Mouse (Mus musculus): ENCODE data around the gene Tnfaip2. TPM values are rescaled to one million over a fixed set of nuclear protein-coding genes. Genes with fewer than 3 reads are reported as not detected.
A peak's percentile ranks its signal among the peaks of the same experiment; 100 is the strongest.

Tnfaip2 gene
- polyA plus RNA-seq, 1 experiment from 2014 or later = 1.2 TPM

GRCm38 (mm10) chr12:111471119-111471518 is 28.9 kb downstream of the Tnfaip2 start:
- ATAC-seq (ENCODE audit: low FRiP score, low read depth) = no peak
- no peaks in the 10 kb centered on the region for H3K9me3 ChIP-seq
- H3K4me2 ChIP-seq (replicated peaks) = no peak overlapping the region
- 85% methylated on average over 1 of the region's 1 CpGs for WGBS
- no peaks in the 10 kb centered on the region for H3K36me3 ChIP-seq
- H3K27ac ChIP-seq (replicated peaks) = no peak overlapping the region
- H3K27me3 ChIP-seq = no peaks in the 10 kb centered on the region; the same call in 1 of the 2 replicates
- no peak overlapping the region for H3K4me3 ChIP-seq
- peaks cover 9% of the 10 kb centered on the region; the same call in 1 of the 2 replicates for H3K4me1 ChIP-seq
- no peak overlapping the region for H3K9ac ChIP-seq (replicated peaks)

DNA sequence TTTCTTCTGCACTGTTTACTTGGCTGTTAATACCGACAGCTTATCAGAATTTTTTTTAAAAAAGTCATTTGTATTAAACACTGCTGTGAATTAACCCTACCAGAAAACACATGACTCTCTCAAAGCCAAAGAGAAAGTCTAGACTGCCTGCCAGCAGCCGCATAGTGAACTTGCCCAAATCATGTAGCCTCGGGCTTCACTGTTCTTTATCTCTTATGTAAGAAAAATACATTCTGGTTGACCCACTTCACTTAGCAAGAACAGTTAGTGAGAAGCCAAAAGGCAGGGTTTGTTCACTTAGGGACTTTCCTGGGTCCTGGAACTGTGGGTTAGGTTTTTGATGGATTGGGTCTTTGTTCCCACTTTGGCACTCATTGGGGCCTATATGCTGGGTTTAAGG is 29.5 kb downstream of the Tnfaip2 start:
- Histone ChIP-seq H3K36me3 (no peaks in the 10 kb centered on the region), H3K9me3 (no peaks in the 10 kb centered on the region), H3K4me3 (no peak overlapping the region), H3K27me3 (no peaks in the 10 kb centered on the region; the same call in 1 of the 2 replicates), H3K4me2 (replicated peaks) (no peak overlapping the region), H3K9ac (replicated peaks) (no peak overlapping the region), H3K4me1 (peaks cover 9% of the 10 kb centered on the region; the same call in 1 of the 2 replicates), H3K27ac (replicated peaks) (no peak overlapping the region)
- WGBS = 87% methylated on average over 3 of the region's 3 CpGs
- no peak for ATAC-seq (ENCODE audit: low FRiP score, low read depth)

- H3K9me3 ChIP-seq = no peaks in the 10 kb centered on the region
- H3K36me3 ChIP-seq = no peaks in the 10 kb centered on the region
- 71% methylated on average over 5 of the region's 5 CpGs for WGBS
- ATAC-seq (ENCODE audit: low FRiP score, low read depth) = no peak
- H3K27me3 ChIP-seq = no peaks in the 10 kb centered on the region; the same call in 1 of the 2 replicates
- H3K9ac ChIP-seq (replicated peaks) = no peak overlapping the region
- H3K4me3 ChIP-seq = no peak overlapping the region
- peaks cover 9% of the 10 kb centered on the region; the same call in 1 of the 2 replicates for H3K4me1 ChIP-seq
- H3K4me2 ChIP-seq (replicated peaks) = no peak overlapping the region
- H3K27ac ChIP-seq (replicated peaks) = no peak overlapping the region
Observed at GRCm38 (mm10) chr12:111472886-111473285, 30.6 kb downstream of the Tnfaip2 start.

DNA sequence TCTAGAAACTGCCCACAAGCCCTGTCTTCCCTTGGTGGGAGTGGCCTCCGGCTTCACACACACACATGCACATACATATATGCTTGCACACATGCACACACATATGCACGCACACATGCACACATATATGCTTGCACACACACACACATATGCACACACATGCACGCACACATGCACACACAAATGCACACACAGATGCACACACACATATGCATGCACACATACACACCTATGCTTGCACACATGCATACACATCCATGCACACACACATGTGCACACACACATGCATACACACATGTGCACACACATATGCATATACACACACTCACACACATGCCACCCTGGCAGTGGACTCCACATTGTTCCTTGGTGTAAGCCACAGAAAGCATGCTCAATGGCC is 32.1 kb downstream of the Tnfaip2 start:
- 94% methylated on average over 3 of the region's 3 CpGs for WGBS
- no peak overlapping the region for H3K27ac ChIP-seq (replicated peaks)
- no peaks in the 10 kb centered on the region for H3K9me3 ChIP-seq
- H3K27me3 ChIP-seq = no peaks in the 10 kb centered on the region; the same call in 1 of the 2 replicates
- H3K4me3 ChIP-seq = no peak overlapping the region
- peaks cover 9% of the 10 kb centered on the region; the same call in 1 of the 2 replicates for H3K4me1 ChIP-seq
- no peak for ATAC-seq (ENCODE audit: low FRiP score, low read depth)
- no peak overlapping the region for H3K9ac ChIP-seq (replicated peaks)
- H3K36me3 ChIP-seq = no peaks in the 10 kb centered on the region
- no peak overlapping the region for H3K4me2 ChIP-seq (replicated peaks)

- Histone ChIP-seq H3K4me2 (replicated peaks) (no peak overlapping the region), H3K9ac (replicated peaks) (no peak overlapping the region), H3K4me1 (peaks cover 9% of the 10 kb centered on the region; the same call in 1 of the 2 replicates), H3K4me3 (no peak overlapping the region), H3K9me3 (no peaks in the 10 kb centered on the region), H3K27me3 (no peaks in the 10 kb centered on the region), H3K36me3 (no peaks in the 10 kb centered on the region), H3K27ac (replicated peaks) (no peak overlapping the region)
- ATAC-seq (ENCODE audit: low FRiP score, low read depth) = no peak
- 58% methylated on average over 8 of the region's 8 CpGs for WGBS
Observed at GRCm38 (mm10) chr12:111474893-111475643, 32.8 kb downstream of the Tnfaip2 start.

DNA sequence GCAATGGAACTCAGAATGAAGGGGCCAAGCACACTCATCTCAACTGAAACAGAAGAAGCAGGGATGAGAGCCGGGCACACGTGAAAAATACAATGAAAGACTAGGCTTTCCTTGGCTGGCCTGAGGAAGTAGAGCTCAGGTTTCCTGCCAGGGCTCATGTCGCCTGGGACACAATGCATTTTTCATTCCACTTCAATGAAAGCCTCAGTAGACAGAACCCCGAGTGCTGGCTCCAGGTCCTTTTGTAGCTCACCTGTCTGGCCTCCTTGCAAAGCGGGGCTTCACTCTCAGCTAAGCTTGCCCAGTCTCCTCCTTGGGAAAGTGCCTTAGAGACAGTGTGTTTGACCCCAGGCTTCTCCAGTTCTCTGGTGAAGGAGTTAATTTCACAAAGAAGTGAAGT is 36.7 kb downstream of the Tnfaip2 start:
- H3K27me3 ChIP-seq = peaks cover 17% of the 10 kb centered on the region
- WGBS = 62% methylated on average over 5 of the region's 5 CpGs
- peaks cover 15% of the 10 kb centered on the region; the same call in 1 of the 2 replicates for H3K4me1 ChIP-seq
- no peak overlapping the region for H3K9ac ChIP-seq (replicated peaks)
- no peak overlapping the region for H3K4me3 ChIP-seq
- no peak for ATAC-seq (ENCODE audit: low FRiP score, low read depth)
- no peaks in the 10 kb centered on the region for H3K36me3 ChIP-seq
- no peaks in the 10 kb centered on the region for H3K9me3 ChIP-seq
- H3K27ac ChIP-seq (replicated peaks) = no peak overlapping the region
- H3K4me2 ChIP-seq (replicated peaks) = no peak overlapping the region

- 75% methylated on average over 2 of the region's 2 CpGs for WGBS
- Histone ChIP-seq H3K36me3 (no peaks in the 10 kb centered on the region), H3K4me1 (peaks cover 14% of the 10 kb centered on the region; the same call in 1 of the 2 replicates), H3K9ac (replicated peaks) (no peak overlapping the region), H3K4me2 (replicated peaks) (no peak overlapping the region), H3K9me3 (no peaks in the 10 kb centered on the region), H3K27me3 (peaks cover 27% of the 10 kb centered on the region), H3K27ac (replicated peaks) (no peak overlapping the region), H3K4me3 (no peak overlapping the region)
- ATAC-seq (ENCODE audit: low FRiP score, low read depth) = no peak
Observed at GRCm38 (mm10) chr12:111479917-111480316, 37.6 kb downstream of the Tnfaip2 start.

DNA sequence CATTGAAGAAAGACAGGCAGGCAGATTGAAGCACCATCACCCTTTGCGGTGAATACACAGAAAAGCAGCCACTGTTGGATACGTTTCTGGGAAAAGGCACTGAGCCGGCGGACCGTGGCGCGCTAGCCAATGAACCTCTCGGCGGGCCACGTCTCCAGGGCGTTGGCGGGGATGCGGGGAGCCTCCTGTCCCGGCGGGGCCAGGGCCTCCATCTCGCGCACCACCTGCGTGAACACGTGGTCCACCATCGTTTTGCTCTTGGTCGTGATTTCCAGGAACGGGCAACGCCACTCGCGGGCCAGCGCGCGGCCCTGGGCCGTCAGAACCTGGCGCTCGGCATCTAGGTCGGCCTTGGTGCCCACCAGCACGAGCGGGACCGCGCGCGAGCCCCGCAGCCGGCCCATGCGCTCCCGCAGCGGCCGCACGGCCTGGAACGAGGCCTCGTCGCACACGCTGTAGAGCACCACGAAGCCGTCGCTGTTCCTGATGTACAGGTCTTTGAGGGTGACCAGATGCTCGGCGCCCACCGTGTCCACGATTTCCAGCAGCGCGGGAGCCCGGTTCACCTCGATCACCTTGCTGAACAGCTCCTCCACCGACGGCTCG is 42.9 kb downstream of the Tnfaip2 start:
- peak overlapping the region; percentile 62 for H3K4me2 ChIP-seq (replicated peaks)
- under 1% methylated on average over 63 of the region's 63 CpGs for WGBS
- H3K36me3 ChIP-seq = no peaks in the 10 kb centered on the region
- peaks cover 27% of the 10 kb centered on the region for H3K4me1 ChIP-seq
- H3K9me3 ChIP-seq = no peaks in the 10 kb centered on the region
- H3K4me3 ChIP-seq = peak overlapping the region; percentile 43
- H3K27ac ChIP-seq (replicated peaks) = no peak overlapping the region
- H3K27me3 ChIP-seq = peaks cover 73% of the 10 kb centered on the region
- ATAC-seq (ENCODE audit: low FRiP score, low read depth) = 0 out of 2 replicates have a peak, but pooled peaks have one; percentile 23
- peak overlapping the region; percentile 51 for H3K9ac ChIP-seq (replicated peaks)

DNA sequence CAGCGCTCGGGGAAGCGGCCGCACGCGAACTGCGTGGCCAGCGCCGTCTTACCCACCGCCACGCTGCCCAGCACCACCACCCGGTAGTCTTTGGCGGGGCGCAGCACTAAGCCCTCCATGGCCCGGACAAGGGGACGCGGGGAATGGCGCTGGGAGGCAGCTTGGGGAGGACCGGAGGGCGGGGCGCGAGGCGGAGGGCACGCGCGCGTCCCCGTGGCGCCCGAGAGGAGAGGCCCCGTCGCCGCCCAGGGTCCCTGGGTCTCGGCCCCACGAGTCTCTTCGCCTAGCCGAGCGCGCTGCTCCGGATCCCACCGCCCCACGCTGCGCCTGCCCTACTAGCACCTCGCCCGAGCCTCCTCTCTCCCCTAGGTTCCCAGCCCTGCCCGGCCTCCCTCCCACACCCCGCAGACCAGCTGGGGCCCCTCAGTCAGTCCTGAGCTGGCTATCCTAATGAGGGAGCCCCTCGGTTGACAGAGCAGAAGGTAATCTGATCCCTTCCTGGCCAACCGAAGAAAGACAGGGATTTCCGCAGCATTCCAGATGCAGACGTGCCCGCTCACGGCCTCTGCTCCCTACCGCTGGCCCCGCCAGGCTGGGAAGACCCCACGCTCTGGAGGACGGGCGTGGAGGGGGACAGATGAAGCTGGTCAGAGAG is 43.5 kb downstream of the Tnfaip2 start, which contains the start of gene Gm266:
Gene Gm266, minus strand, starts transcription at position 172 of the 655 bp plus-strand sequence.
- Histone ChIP-seq H3K4me3 (peak within 1 kb of the TSS; percentile 43), H3K9me3 (no peaks in the 10 kb centered on the region), H3K4me2 (replicated peaks) (peak within 1 kb of the TSS; percentile 62), H3K27me3 (peaks cover 68% of the 10 kb centered on the region), H3K36me3 (no peaks in the 10 kb centered on the region), H3K4me1 (peaks cover 27% of the 10 kb centered on the region), H3K27ac (replicated peaks) (no peak within 1 kb of the TSS), H3K9ac (replicated peaks) (peak within 1 kb of the TSS; percentile 51)
- peak; percentile 81 for ATAC-seq (ENCODE audit: low FRiP score, low read depth)
- under 1% methylated on average over 34 of the region's 58 CpGs for WGBS

DNA sequence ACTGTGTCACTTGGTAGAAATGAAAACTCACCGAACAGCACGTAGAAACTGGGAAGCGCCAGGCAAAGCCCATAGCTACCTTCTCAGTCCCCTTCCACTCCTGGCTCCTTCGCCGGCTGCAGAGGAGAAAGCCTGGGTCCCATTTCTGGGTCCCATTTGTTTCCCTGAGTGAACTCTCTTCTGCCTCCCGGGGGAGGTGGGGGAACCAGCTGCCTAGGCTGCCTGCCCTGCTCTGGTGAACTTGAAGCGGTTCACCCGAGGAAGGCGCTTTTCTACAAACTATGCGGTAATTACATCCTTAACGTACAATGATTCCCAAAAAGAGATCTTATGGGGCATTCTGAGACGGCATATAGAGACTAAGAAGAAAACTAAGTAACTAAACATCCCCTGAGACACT is 44.2 kb downstream of the Tnfaip2 start:
- no peaks in the 10 kb centered on the region for H3K9me3 ChIP-seq
- H3K27me3 ChIP-seq = peaks cover 68% of the 10 kb centered on the region
- peaks cover 22% of the 10 kb centered on the region for H3K4me1 ChIP-seq
- peak overlapping the region; percentile 62 for H3K4me2 ChIP-seq (replicated peaks)
- H3K36me3 ChIP-seq = no peaks in the 10 kb centered on the region
- peak overlapping the region; percentile 43; the same call in 1 of the 2 replicates for H3K4me3 ChIP-seq
- ATAC-seq (ENCODE audit: low FRiP score, low read depth) = no peak
- H3K9ac ChIP-seq (replicated peaks) = no peak overlapping the region
- WGBS = 3% methylated on average over 12 of the region's 12 CpGs
- no peak overlapping the region for H3K27ac ChIP-seq (replicated peaks)

DNA sequence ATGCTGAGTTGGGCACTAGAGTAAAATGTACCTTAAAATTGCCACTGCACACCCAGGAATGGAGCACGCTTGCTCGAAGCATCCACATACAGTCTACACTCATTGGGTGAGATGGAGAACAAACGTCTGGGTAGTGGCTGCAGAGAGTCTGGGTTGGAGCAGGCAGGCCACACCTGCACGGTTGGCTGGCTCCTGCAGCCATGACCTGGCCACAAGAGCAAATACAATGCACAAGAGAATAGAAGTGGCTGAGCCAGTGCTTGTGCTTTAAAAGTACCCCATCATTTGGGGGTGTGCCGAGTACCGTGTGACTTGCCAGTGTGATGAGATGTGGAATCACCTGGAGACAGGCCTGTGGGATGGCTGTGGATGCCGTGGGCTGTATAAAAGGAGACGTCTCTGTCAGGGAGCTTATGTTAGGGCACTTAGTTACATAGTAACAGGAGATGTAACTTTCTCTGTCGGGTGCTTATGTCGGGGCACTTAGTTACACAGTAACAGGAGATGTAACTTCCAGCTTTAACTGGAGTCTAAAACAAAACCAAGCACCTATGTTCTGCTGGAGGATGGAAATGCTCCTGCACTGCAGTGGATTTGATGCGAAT is 47.1 kb downstream of the Tnfaip2 start:
- Histone ChIP-seq H3K4me2 (replicated peaks) (no peak overlapping the region), H3K9ac (replicated peaks) (no peak overlapping the region), H3K27ac (replicated peaks) (no peak overlapping the region), H3K9me3 (no peaks in the 10 kb centered on the region), H3K4me1 (peaks cover 21% of the 10 kb centered on the region), H3K4me3 (no peak overlapping the region), H3K27me3 (peaks cover 51% of the 10 kb centered on the region), H3K36me3 (no peaks in the 10 kb centered on the region)
- 84% methylated on average over 11 of the region's 11 CpGs for WGBS
- ATAC-seq (ENCODE audit: low FRiP score, low read depth) = no peak

Data from midbrain, embryonic 12.5 days (tissue).